Mouse (Mus musculus) gastrocnemius, adult 2 months (tissue): ENCODE measurements at regions not wholly inside any gene's neighbourhood (a gene's known extent, or its start where the extent isn't known, plus 50 kb on each side); places are given as distances from the start of the nearest gene placed in this dataset.

Experiments used
- DNase-seq: peaks from one replicate; pipeline ENCODE4 v3.0.0; 2022
- H3K27ac ChIP-seq: fragments of 200-600 bp; 2 replicates; pipeline ENCODE4 v1.8.1; 2022; ENCODE audit warnings: mild to moderate bottlenecking
- H3K4me3 ChIP-seq: fragments of 200-600 bp; 2 replicates; pipeline ENCODE4 v1.8.1; 2022; ENCODE audit warnings: mild to moderate bottlenecking, moderate library complexity
- CTCF ChIP-seq: fragments of 200-600 bp; IDR thresholded peaks from 2 replicates; pipeline ENCODE4 v1.8.1; 2022; ENCODE audit warnings: antibody characterized with exemption, mild to moderate bottlenecking, moderate library complexity
- intact Hi-C: fragments of 180-260 bp; cut with DNase I; formaldehyde crosslinking; loops from one replicate; pipeline ENCODE4 v1.15.1; 2025

- no peak for DNase-seq
- no peak for TF ChIP-seq CTCF
- no peak overlapping the region for H3K27ac ChIP-seq
- no peak overlapping the region for H3K4me3 ChIP-seq
- intact Hi-C loops = no loop called here
Measured at GRCm38 (mm10) chr4:149844971-149845370, 70.9 kb upstream of the Slc25a33 start.

GRCm38 (mm10) chr4:149843736-149844135 is 69.7 kb upstream of the Slc25a33 start:
- DNase-seq = no peak
- TF ChIP-seq CTCF = no peak
- Histone ChIP-seq H3K27ac (peak overlapping the region; percentile 12; the same call in 1 of the 2 replicates), H3K4me3 (no peak overlapping the region)
- intact Hi-C loops = no loop called here

GRCm38 (mm10) chr4:149842906-149843305 is 68.8 kb upstream of the Slc25a33 start:
- H3K27ac ChIP-seq = peak overlapping the region; percentile 40; the same call in 1 of the 2 replicates
- intact Hi-C loops = no loop called here
- peak; percentile 58 for DNase-seq
- H3K4me3 ChIP-seq = no peak overlapping the region
- no peak for TF ChIP-seq CTCF

GRCm38 (mm10) chr4:149841856-149842255 is 67.8 kb upstream of the Slc25a33 start:
- TF ChIP-seq CTCF = peak; percentile 63
- intact Hi-C loops = no loop called here
- peak; percentile 57 for DNase-seq
- H3K4me3 ChIP-seq = no peak overlapping the region
- peak overlapping the region; percentile 86 for H3K27ac ChIP-seq

GRCm38 (mm10) chr4:149840511-149841292 is 66.6 kb upstream of the Slc25a33 start:
- peak overlapping the region; percentile 86 for H3K27ac ChIP-seq
- peak; percentile 92 for DNase-seq
- intact Hi-C loops = no loop called here
- TF ChIP-seq CTCF = no peak
- peak overlapping the region; percentile 32; the same call in 1 of the 2 replicates for H3K4me3 ChIP-seq

- Histone ChIP-seq H3K27ac (no peak overlapping the region), H3K4me3 (no peak overlapping the region)
- intact Hi-C loops = loop anchor here (1.0 kb wide), 1 partner anchor 120 kb away; no protein-coding TSS in a partner anchor
- peak; percentile 75 for DNase-seq
- peak; percentile 84; the same call in 1 of the 2 replicates for TF ChIP-seq CTCF
Measured at GRCm38 (mm10) chr4:149838682-149839081, 64.6 kb upstream of the Slc25a33 start.

- intact Hi-C loops = no loop called here
Measured at GRCm38 (mm10) chr4:149834646-149835156, 60.6 kb upstream of the Slc25a33 start.

GRCm38 (mm10) chr4:149832446-149833101 is 58.5 kb upstream of the Slc25a33 start:
- no peak for DNase-seq
- Histone ChIP-seq H3K4me3 (no peak overlapping the region), H3K27ac (peak overlapping the region; percentile 46; the same call in 1 of the 2 replicates)
- intact Hi-C loops = no loop called here
- TF ChIP-seq CTCF = no peak

More at GRCm38 (mm10) chr4:149834646-149835156, 60.6 kb upstream of the Slc25a33 start:
- no peak for TF ChIP-seq CTCF
- H3K27ac ChIP-seq = no peak overlapping the region
- DNase-seq = no peak
- no peak overlapping the region for H3K4me3 ChIP-seq

- intact Hi-C loops = no loop called here
- Histone ChIP-seq H3K4me3 (peak overlapping the region; percentile 15; the same call in 1 of the 2 replicates), H3K27ac (peak overlapping the region; percentile 62)
- DNase-seq = peak; percentile 84
- no peak for TF ChIP-seq CTCF
Measured at GRCm38 (mm10) chr4:149830551-149831192, 56.6 kb upstream of the Slc25a33 start.

GRCm38 (mm10) chr4:149829964-149830363 is 55.9 kb upstream of the Slc25a33 start:
- no peak for TF ChIP-seq CTCF
- peak overlapping the region; percentile 62 for H3K27ac ChIP-seq
- DNase-seq = no peak
- no peak overlapping the region for H3K4me3 ChIP-seq
- intact Hi-C loops = no loop called here

GRCm38 (mm10) chr4:149827784-149828183 is 53.7 kb upstream of the Slc25a33 start:
- no peak overlapping the region for H3K27ac ChIP-seq
- intact Hi-C loops = no loop called here
- DNase-seq = no peak
- no peak for TF ChIP-seq CTCF
- no peak overlapping the region for H3K4me3 ChIP-seq
